Mouse (Mus musculus) C2C12 (cell line): ENCODE results near the gene Ccn2. TPM values are rescaled to one million over a fixed set of nuclear protein-coding genes. Genes with fewer than 3 reads are reported as not detected.

ENCODE experiments used
- H3K27me3 ChIP-seq: one replicate; pipeline ENCODE4 v1.6.1; 2011; ENCODE audit not compliant: control insufficient read depth, insufficient read depth, insufficient read length
- H3K36me3 ChIP-seq: one replicate; pipeline ENCODE4 v1.6.1; 2011; ENCODE audit not compliant: control insufficient read depth, insufficient read depth
- H3K4me3 ChIP-seq: one replicate; pipeline ENCODE4 v1.5.1; 2011; ENCODE audit warnings: mild to moderate bottlenecking, control low read depth; ENCODE audit not compliant: poor library complexity, insufficient read depth, severe bottlenecking
- H3K79me2 ChIP-seq: one replicate; pipeline ENCODE4 v1.6.1; 2011; ENCODE audit not compliant: control insufficient read depth, insufficient read depth
- H3K79me3 ChIP-seq: one replicate; pipeline ENCODE4 v1.6.1; 2011; ENCODE audit warnings: low read depth, control low read depth
- H3ac ChIP-seq: one replicate; pipeline ENCODE3; 2011; ENCODE audit warnings: low read depth; ENCODE audit not compliant: control insufficient read depth, insufficient read length
- CEBPB ChIP-seq: IDR thresholded peaks from one replicate; pipeline ENCODE4 v1.6.1; 2011; ENCODE audit warnings: low read depth, mild to moderate bottlenecking, control low read depth, moderate library complexity
- CTCF ChIP-seq: IDR thresholded peaks from one replicate; pipeline ENCODE4 v1.5.1; 2011; ENCODE audit not compliant: control insufficient read depth, insufficient read depth, insufficient read length
- FOSL1 ChIP-seq: IDR thresholded peaks from one replicate; pipeline ENCODE4 v1.8.0; 2011; ENCODE audit warnings: mild to moderate bottlenecking, low read length; ENCODE audit not compliant: poor library complexity, insufficient read depth, severe bottlenecking
- MAX ChIP-seq: IDR thresholded peaks from one replicate; pipeline ENCODE4 v1.6.1; 2011; ENCODE audit warnings: mild to moderate bottlenecking, control low read depth
- MYOD1 ChIP-seq: IDR thresholded peaks from one replicate; pipeline ENCODE4 v1.6.1; 2011; ENCODE audit warnings: low read depth; ENCODE audit not compliant: control insufficient read depth, insufficient read length
- MYOG ChIP-seq: IDR thresholded peaks from one replicate; pipeline ENCODE4 v1.6.1; 2011; ENCODE audit not compliant: control insufficient read depth, insufficient read length; ENCODE audit errors: extremely low read depth
- USF1 ChIP-seq: IDR thresholded peaks from one replicate; pipeline ENCODE4 v1.6.1; 2011; ENCODE audit warnings: low read depth, mild to moderate bottlenecking, control low read depth, moderate library complexity
- polyA plus RNA-seq: library from polyadenylated mRNA; unstranded; fragments of >200 nt; fragmentation: generic; extraction: Trizol; gene quantifications from one replicate; pipeline ENCODE4 v1.2.1, GENCODE M21; 2012; ENCODE audit warnings: missing spikeins

Gene Ccn2
- polyA plus RNA-seq, 1 experiment: 55.2 TPM

- Histone ChIP-seq H3K4me3 (no peak overlapping the region), H3K36me3 (no peaks in the 10 kb centered on the region), H3ac (no peak overlapping the region), H3K79me3 (no peaks in the 10 kb centered on the region), H3K79me2 (no peaks in the 10 kb centered on the region), H3K27me3 (no peaks in the 10 kb centered on the region)
- TF ChIP-seq CEBPB (no peak), MYOG (no peak), MAX (no peak), CTCF (no peak), FOSL1 (no peak), USF1 (no peak), MYOD1 (no peak)
These were observed 40.1 kb downstream of the Ccn2 start for GRCm38 (mm10) chr10:24635331-24635815.

- TF ChIP-seq USF1 (no peak), MAX (no peak), CTCF (no peak), FOSL1 (no peak), MYOG (no peak), MYOD1 (no peak), CEBPB (no peak)
- Histone ChIP-seq H3K4me3 (no peak overlapping the region), H3K27me3 (no peaks in the 10 kb centered on the region), H3K36me3 (no peaks in the 10 kb centered on the region), H3K79me2 (no peaks in the 10 kb centered on the region), H3K79me3 (no peaks in the 10 kb centered on the region), H3ac (no peak overlapping the region)
These were observed 40.6 kb downstream of the Ccn2 start for GRCm38 (mm10) chr10:24635884-24636283.

DNA sequence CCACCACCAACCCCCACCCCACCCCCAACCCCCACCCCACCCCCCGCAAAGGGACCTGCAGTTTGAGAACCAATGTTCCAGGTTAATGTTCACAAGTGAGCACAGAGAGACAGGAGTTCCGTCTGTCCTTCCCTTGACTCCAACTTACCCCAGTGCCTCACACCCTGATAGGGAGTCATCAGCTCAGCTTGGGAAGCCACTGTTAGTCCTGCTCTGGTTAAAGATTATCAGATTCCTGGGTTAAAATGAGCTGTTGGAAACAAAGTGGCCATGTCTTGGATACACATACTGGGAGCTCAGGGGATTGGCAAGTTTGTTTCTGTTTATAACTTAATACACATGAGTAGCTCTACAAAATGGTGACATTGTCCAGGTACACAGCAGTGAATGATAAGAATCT lies 41.7 kb downstream of the Ccn2 start:
- Histone ChIP-seq H3K36me3 (no peaks in the 10 kb centered on the region), H3ac (no peak overlapping the region), H3K27me3 (no peaks in the 10 kb centered on the region), H3K79me2 (no peaks in the 10 kb centered on the region), H3K4me3 (no peak overlapping the region), H3K79me3 (no peaks in the 10 kb centered on the region)
- TF ChIP-seq MYOD1 (no peak), CEBPB (no peak), USF1 (no peak), CTCF (no peak), FOSL1 (no peak), MAX (no peak), MYOG (no peak)

GRCm38 (mm10) chr10:24638306-24639070 lies 43.2 kb downstream of the Ccn2 start:
- Histone ChIP-seq H3K27me3 (no peaks in the 10 kb centered on the region), H3ac (no peak overlapping the region), H3K79me3 (no peaks in the 10 kb centered on the region), H3K79me2 (no peaks in the 10 kb centered on the region), H3K36me3 (no peaks in the 10 kb centered on the region), H3K4me3 (no peak overlapping the region)
- TF ChIP-seq FOSL1 (no peak), USF1 (no peak), MAX (no peak), CTCF (no peak), MYOG (no peak), CEBPB (no peak), MYOD1 (no peak)

GRCm38 (mm10) chr10:24639596-24639995 lies 44.4 kb downstream of the Ccn2 start:
- TF ChIP-seq FOSL1: no peak
- no peak for TF ChIP-seq CEBPB
- TF ChIP-seq MAX: no peak
- no peak for TF ChIP-seq CTCF
- no peak for TF ChIP-seq USF1
- no peak for TF ChIP-seq MYOG
- TF ChIP-seq MYOD1: no peak
- no peaks in the 10 kb centered on the region for H3K79me3 ChIP-seq
- no peaks in the 10 kb centered on the region for H3K27me3 ChIP-seq
- no peaks in the 10 kb centered on the region for H3K36me3 ChIP-seq
- no peak overlapping the region for H3ac ChIP-seq
- H3K79me2 ChIP-seq: no peaks in the 10 kb centered on the region
- no peak overlapping the region for H3K4me3 ChIP-seq

GRCm38 (mm10) chr10:24640186-24640875 lies 45.1 kb downstream of the Ccn2 start:
- Histone ChIP-seq H3K27me3 (no peaks in the 10 kb centered on the region), H3ac (no peak overlapping the region), H3K4me3 (no peak overlapping the region), H3K79me3 (no peaks in the 10 kb centered on the region), H3K79me2 (no peaks in the 10 kb centered on the region), H3K36me3 (no peaks in the 10 kb centered on the region)
- TF ChIP-seq USF1 (no peak), FOSL1 (no peak), CTCF (no peak), MYOD1 (no peak), MYOG (no peak), CEBPB (no peak)
